Mouse (Mus musculus) MEL (cell line): ENCODE data around the gene Padi4. TPM values are rescaled to one million over a fixed set of nuclear protein-coding genes. Genes with fewer than 3 reads are reported as not detected.

ENCODE experiments used
- DNase-seq: peaks from one replicate; pipeline ENCODE4 v3.0.0; 2011; ENCODE audit warnings: low read depth, low spot score
- H3K27ac ChIP-seq: 2 replicates; pipeline ENCODE4 v1.5.1; 2012; ENCODE audit warnings: low read depth, mild to moderate bottlenecking, control low read depth, low read length, moderate library complexity; ENCODE audit not compliant: control insufficient read depth
- H3K27me3 ChIP-seq, 2 experiments: fragments of 150-350 bp in 1 of 2; sonication (generic) in 1 of 2; 2 replicates each; pipeline ENCODE4 v1.6.1; 2012; ENCODE audit warnings: low read length in 2 of 2, mild to moderate bottlenecking in 2 of 2, improper control_type of control experiment in 1 of 2, moderate library complexity in 1 of 2; ENCODE audit not compliant: insufficient read depth in 2 of 2, control insufficient read depth in 1 of 2
- H3K36me3 ChIP-seq, 2 experiments: 2 replicates each; pipeline ENCODE4 v1.6.1; 2012 to 2014; ENCODE audit warnings: low read length in 2 of 2, improper control_type of control experiment in 1 of 2, inconsistent platforms in 1 of 2, mild to moderate bottlenecking in 1 of 2; ENCODE audit not compliant: insufficient read depth in 2 of 2, control insufficient read depth in 1 of 2
- H3K4me1 ChIP-seq, 2 experiments: fragments of 150-350 bp in 1 of 2; sonication (generic) in 1 of 2; 2 replicates each; pipeline ENCODE4 v1.6.1; 2012; ENCODE audit warnings: low read length in 2 of 2, improper control_type of control experiment in 1 of 2, mild to moderate bottlenecking in 1 of 2; ENCODE audit not compliant: insufficient read depth in 2 of 2, control insufficient read depth in 1 of 2
- H3K4me3 ChIP-seq, 2 experiments: fragments of 150-350 bp in 1 of 2; sonication (generic) in 1 of 2; 2 replicates each; pipeline ENCODE4 v1.5.1; 2012; ENCODE audit warnings: low read depth in 2 of 2, low read length in 2 of 2, mild to moderate bottlenecking in 2 of 2, moderate library complexity in 2 of 2, control low read depth in 1 of 2, improper control_type of control experiment in 1 of 2; ENCODE audit not compliant: control insufficient read depth in 1 of 2, insufficient read depth in 1 of 2
- H3K79me2 ChIP-seq: 2 replicates; pipeline ENCODE4 v1.6.1; 2012; ENCODE audit warnings: mild to moderate bottlenecking, low read length, moderate library complexity; ENCODE audit not compliant: control insufficient read depth, poor library complexity, insufficient read depth
- H3K9ac ChIP-seq: 2 replicates; pipeline ENCODE4 v1.6.1; 2012; ENCODE audit warnings: low read depth, mild to moderate bottlenecking, control low read depth, low read length, moderate library complexity; ENCODE audit not compliant: control insufficient read depth, poor library complexity, severe bottlenecking
- H3K9me3 ChIP-seq: fragments of 150-350 bp; sonication (generic); replicated peaks from 2 replicates; pipeline ENCODE4 v1.6.1; 2012; ENCODE audit warnings: mild to moderate bottlenecking, low read length, improper control_type of control experiment, moderate library complexity; ENCODE audit not compliant: insufficient read depth
- BHLHE40 ChIP-seq: IDR thresholded peaks from 2 replicates; pipeline ENCODE4 v1.6.1; 2012; ENCODE audit warnings: low read depth, mild to moderate bottlenecking, inconsistent platforms, low read length, improper control_type of control experiment, borderline replicate concordance
- CHD1 ChIP-seq: IDR thresholded peaks from 2 replicates; pipeline ENCODE4 v1.6.1; 2012; ENCODE audit warnings: low read depth, mild to moderate bottlenecking, inconsistent platforms, low read length, improper control_type of control experiment
- E2F4 ChIP-seq: IDR thresholded peaks from 2 replicates; pipeline ENCODE4 v1.6.1; 2011; ENCODE audit warnings: low read depth, low read length, improper control_type of control experiment, borderline replicate concordance
- ETS1 ChIP-seq: IDR thresholded peaks from 2 replicates; pipeline ENCODE4 v1.6.1; 2012; ENCODE audit warnings: low read depth, mild to moderate bottlenecking, inconsistent platforms, low read length, improper control_type of control experiment, moderate library complexity
- GABPA ChIP-seq: IDR thresholded peaks from 2 replicates; pipeline ENCODE4 v1.6.1; 2012; ENCODE audit warnings: low read depth, mild to moderate bottlenecking, inconsistent platforms, low read length, improper control_type of control experiment, moderate library complexity
- GATA1 ChIP-seq: IDR thresholded peaks from 2 replicates; pipeline ENCODE4 v1.6.1; 2011; ENCODE audit warnings: low read depth, low read length, improper control_type of control experiment
- MAFK ChIP-seq: IDR thresholded peaks from 2 replicates; pipeline ENCODE4 v1.6.1; 2011; ENCODE audit warnings: low read depth, mild to moderate bottlenecking, low read length, improper control_type of control experiment, borderline replicate concordance
- MAX ChIP-seq: IDR thresholded peaks from 2 replicates; pipeline ENCODE4 v1.6.1; 2011; ENCODE audit warnings: low read length, improper control_type of control experiment
- MAZ ChIP-seq: IDR thresholded peaks from 2 replicates; pipeline ENCODE4 v1.6.1; 2012; ENCODE audit warnings: low read depth, mild to moderate bottlenecking, inconsistent platforms, low read length, improper control_type of control experiment
- MXI1 ChIP-seq: IDR thresholded peaks from 2 replicates; pipeline ENCODE4 v1.6.1; 2011; ENCODE audit warnings: mild to moderate bottlenecking, low read depth, low read length, improper control_type of control experiment
- MYB ChIP-seq: IDR thresholded peaks from 2 replicates; pipeline ENCODE4 v1.6.1; 2011; ENCODE audit warnings: mild to moderate bottlenecking, low read depth, low read length, improper control_type of control experiment
- NELFE ChIP-seq: IDR thresholded peaks from 2 replicates; pipeline ENCODE4 v1.6.1; 2011; ENCODE audit warnings: low read depth, low read length, improper control_type of control experiment
- NRF1 ChIP-seq: IDR thresholded peaks from 2 replicates; pipeline ENCODE4 v1.6.1; 2014; ENCODE audit warnings: low read depth, mild to moderate bottlenecking, inconsistent platforms, low read length, improper control_type of control experiment, moderate library complexity; ENCODE audit not compliant: poor library complexity, insufficient read depth, severe bottlenecking
- POLR2AphosphoS5 ChIP-seq: IDR thresholded peaks from 2 replicates; pipeline ENCODE4 v1.6.1; 2012; ENCODE audit warnings: low read depth, borderline replicate concordance, mild to moderate bottlenecking, inconsistent platforms, low read length, moderate library complexity, mixed read lengths
- RCOR1 ChIP-seq: IDR thresholded peaks from 2 replicates; pipeline ENCODE4 v1.6.1; 2012; ENCODE audit warnings: low read depth, mild to moderate bottlenecking, inconsistent platforms, low read length, improper control_type of control experiment
- TAL1 ChIP-seq: IDR thresholded peaks from 2 replicates; pipeline ENCODE4 v1.6.1; 2012; ENCODE audit warnings: mild to moderate bottlenecking, inconsistent platforms, low read length, moderate library complexity, mixed read lengths
- TBP ChIP-seq: IDR thresholded peaks from 2 replicates; pipeline ENCODE4 v1.8.0; 2011; ENCODE audit warnings: low read depth, low read length, improper control_type of control experiment
- UBTF ChIP-seq: IDR thresholded peaks from 2 replicates; pipeline ENCODE4 v1.6.1; 2012; ENCODE audit warnings: low read depth, mild to moderate bottlenecking, inconsistent platforms, low read length, improper control_type of control experiment, moderate library complexity, borderline replicate concordance; ENCODE audit not compliant: insufficient read depth
- ZC3H11A ChIP-seq: IDR thresholded peaks from 2 replicates; pipeline ENCODE4 v1.6.1; 2012; ENCODE audit warnings: low read depth, mild to moderate bottlenecking, inconsistent platforms, low read length, improper control_type of control experiment
- ZKSCAN1 ChIP-seq: IDR thresholded peaks from 2 replicates; pipeline ENCODE4 v1.6.1; 2012; ENCODE audit warnings: low read depth, mild to moderate bottlenecking, inconsistent platforms, low read length, improper control_type of control experiment, moderate library complexity
- polyA plus RNA-seq, 2 experiments: library from polyadenylated mRNA; stranded (reverse) in 1 of 2; unstranded in 1 of 2; fragments of >175 nt in 1 of 2; fragments of >200 nt in 1 of 2; gene quantifications; 2 replicates each; pipeline versions ENCODE4 v1.2.1 to v1.2.4; 2012; ENCODE audit warnings: low replicate concordance in 2 of 2, low read depth in 1 of 2; ENCODE audit not compliant: insufficient read length in 2 of 2, insufficient read depth in 1 of 2, missing spikeins in 1 of 2
- total RNA-seq: library from RNA; depleted of rRNA; stranded (reverse); fragments of 300-350 nt; gene quantifications from 2 replicates; pipeline ENCODE4 v1.2.3, GENCODE M21; 2012

Gene Padi4
- total and polyA plus RNA-seq, 3 experiments: not detected

- H3K27ac ChIP-seq: no peak overlapping the region
- H3K27me3 ChIP-seq: no peaks in the 10 kb centered on the region
Measured at GRCm38 (mm10) chr4:140771091-140771490, 2.9 kb downstream of the Padi4 start.

GRCm38 (mm10) chr4:140770433-140770832 lies 3.6 kb downstream of the Padi4 start:
- peaks cover 0 to 4% of the 10 kb centered on the region in 2 experiments; a peak in 1 of 4 replicates for H3K4me1 ChIP-seq
- TF ChIP-seq TBP (no peak), NELFE (no peak), MAX (no peak), RCOR1 (no peak), GABPA (no peak), MAZ (no peak)
- no peaks in the 10 kb centered on the region for H3K9me3 ChIP-seq
- H3K9ac ChIP-seq: peak overlapping the region; percentile 41; the same call in 1 of the 2 replicates
- H3K79me2 ChIP-seq: no peaks in the 10 kb centered on the region
- H3K27me3 ChIP-seq: no peaks in the 10 kb centered on the region
- DNase-seq: peak; percentile 24
- H3K27ac ChIP-seq: no peak overlapping the region
- peak overlapping the region; percentile 63 to 65 for H3K4me3 ChIP-seq
- H3K36me3 ChIP-seq: no peaks in the 10 kb centered on the region

More at GRCm38 (mm10) chr4:140771091-140771490, 2.9 kb downstream of the Padi4 start:
- Histone ChIP-seq H3K36me3 (no peaks in the 10 kb centered on the region), H3K4me3 (no peak overlapping the region), H3K9me3 (no peaks in the 10 kb centered on the region), H3K79me2 (no peaks in the 10 kb centered on the region), H3K9ac (no peak overlapping the region), H3K4me1 (peaks cover 0 to 4% of the 10 kb centered on the region in 2 experiments; a peak in 1 of 4 replicates)
- no peak for DNase-seq
- TF ChIP-seq TAL1: no peak
- TF ChIP-seq E2F4: no peak
- no peak for TF ChIP-seq ETS1
- no peak for TF ChIP-seq NRF1
- TF ChIP-seq NELFE: no peak
- TF ChIP-seq UBTF: no peak
- no peak for TF ChIP-seq GATA1
- no peak for TF ChIP-seq MAFK
- no peak for TF ChIP-seq ZKSCAN1
- no peak for TF ChIP-seq POLR2AphosphoS5
- no peak for TF ChIP-seq CHD1
- no peak for TF ChIP-seq RCOR1
- TF ChIP-seq MXI1: no peak
- TF ChIP-seq BHLHE40: no peak
- TF ChIP-seq MYB: no peak
- TF ChIP-seq ZC3H11A: no peak
- TF ChIP-seq TBP: no peak
